Mouse (Mus musculus) E14TG2a.4 (cell line): ENCODE measurements at regions not wholly inside any gene's neighbourhood (a gene's known extent, or its start where the extent isn't known, plus 50 kb on each side); places are given as distances from the start of the nearest gene placed in this dataset.

Experiments
- H3K27me3 ChIP-seq: 2 replicates; pipeline ENCODE4 v1.6.1; 2014; ENCODE audit warnings: low read length, control low read depth; ENCODE audit not compliant: insufficient read depth
- H3K36me3 ChIP-seq: 2 replicates; pipeline ENCODE4 v1.6.1; 2014; ENCODE audit warnings: low read length, control low read depth; ENCODE audit not compliant: insufficient read depth
- H3K4me1 ChIP-seq: replicated peaks from 2 replicates; pipeline ENCODE4 v1.6.1; 2014; ENCODE audit warnings: low read depth, low read length, control low read depth
- H3K4me3 ChIP-seq: replicated peaks from 2 replicates; pipeline ENCODE4 v1.5.1; 2014; ENCODE audit warnings: mild to moderate bottlenecking, low read length
- H3K9me3 ChIP-seq: 2 replicates; pipeline ENCODE4 v1.6.1; 2014; ENCODE audit warnings: low read length, control low read depth
- CTCF ChIP-seq: conservative IDR thresholded peaks from 2 replicates; pipeline ENCODE4 v1.5.1; 2014; ENCODE audit warnings: low read length
- NANOG ChIP-seq: IDR thresholded peaks from 2 replicates; pipeline ENCODE4 v1.6.1; 2014; ENCODE audit warnings: borderline replicate concordance, low read length, mixed read lengths
- POU5F1 ChIP-seq: IDR thresholded peaks from 2 replicates; pipeline ENCODE4 v1.6.1; 2014; ENCODE audit warnings: low read length, borderline replicate concordance

DNA sequence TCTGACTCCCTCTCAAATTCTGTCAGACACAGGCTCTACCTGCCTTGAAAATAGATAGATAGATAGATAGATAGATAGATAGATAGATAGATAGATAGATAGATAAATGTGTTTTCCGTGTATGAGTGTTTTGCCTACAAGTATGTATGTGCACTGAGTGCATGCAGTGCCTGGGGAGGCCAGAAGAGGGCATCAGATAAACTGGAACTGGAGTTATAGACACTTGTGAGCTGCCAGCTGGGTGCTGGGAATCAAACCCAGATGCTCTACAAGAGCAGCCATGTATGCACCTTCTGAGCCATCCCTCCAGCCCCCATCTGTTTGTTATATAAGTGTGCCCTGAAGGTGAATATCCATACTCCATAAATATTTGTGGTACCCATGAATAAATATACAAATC is 236.4 kb upstream of the Hes1 start:
- Histone ChIP-seq H3K9me3 (peaks cover 5% of the 10 kb centered on the region; the same call in 1 of the 2 replicates), H3K4me3 (no peak overlapping the region), H3K4me1 (peaks cover 17% of the 10 kb centered on the region), H3K27me3 (0 out of 2 replicates have a peak, but pooled peaks cover 2% of the 10 kb centered on the region), H3K36me3 (no peaks in the 10 kb centered on the region)
- TF ChIP-seq NANOG (no peak), CTCF (peak; percentile 26; the same call in 1 of the 2 replicates), POU5F1 (no peak)

DNA sequence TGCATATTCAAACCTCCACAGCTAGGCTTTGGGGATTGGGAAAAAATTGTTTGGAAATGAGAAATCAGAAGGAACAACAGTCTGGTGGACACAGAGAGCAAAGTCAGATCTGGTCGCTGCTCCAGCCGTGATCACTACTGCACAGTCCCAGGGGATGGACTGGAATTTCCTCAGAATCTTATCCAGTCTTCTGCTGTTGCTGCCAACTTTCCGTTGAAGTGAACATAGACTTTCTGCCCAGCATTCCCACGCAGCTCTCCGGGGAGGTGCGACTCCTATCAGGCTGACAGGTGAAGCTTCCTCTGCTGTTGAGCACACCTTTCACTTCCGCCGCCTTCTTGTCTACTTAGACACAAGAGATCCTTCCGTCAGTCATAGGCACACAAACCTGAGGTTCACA is 234.7 kb upstream of the Hes1 start:
- peaks cover under 1% of the 10 kb centered on the region; the same call in 1 of the 2 replicates for H3K4me1 ChIP-seq
- 0 out of 2 replicates have a peak, but pooled peaks cover 2% of the 10 kb centered on the region for H3K27me3 ChIP-seq
- H3K9me3 ChIP-seq, result peaks cover 5% of the 10 kb centered on the region; the same call in 1 of the 2 replicates
- TF ChIP-seq CTCF, result no peak
- TF ChIP-seq POU5F1, result no peak
- TF ChIP-seq NANOG, result no peak
- no peaks in the 10 kb centered on the region for H3K36me3 ChIP-seq
- H3K4me3 ChIP-seq, result no peak overlapping the region

GRCm38 (mm10) chr16:29830101-29830500 is 234.1 kb upstream of the Hes1 start:
- H3K27me3 ChIP-seq, result 0 out of 2 replicates have a peak, but pooled peaks cover 2% of the 10 kb centered on the region
- H3K9me3 ChIP-seq, result peaks cover 5% of the 10 kb centered on the region; the same call in 1 of the 2 replicates
- H3K4me3 ChIP-seq, result no peak overlapping the region
- H3K36me3 ChIP-seq, result no peaks in the 10 kb centered on the region
- H3K4me1 ChIP-seq, result no peaks in the 10 kb centered on the region
- no peak for TF ChIP-seq NANOG
- TF ChIP-seq POU5F1, result no peak
- no peak for TF ChIP-seq CTCF

GRCm38 (mm10) chr16:29833298-29833697 is 230.9 kb upstream of the Hes1 start:
- Histone ChIP-seq H3K4me1 (peaks cover 12% of the 10 kb centered on the region), H3K4me3 (no peak overlapping the region), H3K27me3 (peaks cover 14% of the 10 kb centered on the region), H3K9me3 (no peaks in the 10 kb centered on the region), H3K36me3 (no peaks in the 10 kb centered on the region)
- TF ChIP-seq CTCF (no peak), POU5F1 (no peak), NANOG (no peak)

DNA sequence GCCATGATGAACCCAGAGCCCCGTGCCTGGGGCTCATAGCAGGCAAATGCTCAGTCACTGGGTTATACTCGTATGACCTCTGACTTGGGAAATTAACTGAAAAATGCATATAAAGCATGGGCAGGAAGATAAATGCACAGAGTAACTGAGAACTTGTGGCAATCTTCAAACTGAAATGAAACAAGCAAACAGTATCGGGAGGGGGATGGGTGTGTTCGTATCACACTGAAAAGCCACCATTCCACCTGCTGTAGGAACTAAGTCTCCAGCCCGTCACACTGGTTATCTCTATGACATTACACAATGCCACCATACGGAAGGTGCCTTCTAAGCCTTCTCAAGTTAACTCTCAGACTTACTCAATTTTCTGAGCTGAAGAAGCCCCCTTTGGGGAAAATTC is 230.3 kb upstream of the Hes1 start:
- H3K4me1 ChIP-seq, result peaks cover 16% of the 10 kb centered on the region
- no peaks in the 10 kb centered on the region for H3K36me3 ChIP-seq
- peaks cover 18% of the 10 kb centered on the region for H3K27me3 ChIP-seq
- H3K9me3 ChIP-seq, result no peaks in the 10 kb centered on the region
- no peak overlapping the region for H3K4me3 ChIP-seq
- TF ChIP-seq POU5F1, result no peak
- no peak for TF ChIP-seq CTCF
- TF ChIP-seq NANOG, result no peak

- Histone ChIP-seq H3K27me3 (peaks cover 26% of the 10 kb centered on the region), H3K9me3 (no peaks in the 10 kb centered on the region), H3K36me3 (no peaks in the 10 kb centered on the region), H3K4me1 (peaks cover 24% of the 10 kb centered on the region), H3K4me3 (no peak overlapping the region)
- no peak for TF ChIP-seq NANOG
- no peak for TF ChIP-seq CTCF
- TF ChIP-seq POU5F1, result no peak
These were observed 229.5 kb upstream of the Hes1 start for GRCm38 (mm10) chr16:29834669-29835068.

GRCm38 (mm10) chr16:29837025-29837629 is 227.1 kb upstream of the Hes1 start:
- Histone ChIP-seq H3K27me3 (peaks cover 48% of the 10 kb centered on the region), H3K36me3 (no peaks in the 10 kb centered on the region), H3K9me3 (no peaks in the 10 kb centered on the region), H3K4me3 (no peak overlapping the region), H3K4me1 (peaks cover 24% of the 10 kb centered on the region)
- TF ChIP-seq NANOG (no peak), POU5F1 (no peak), CTCF (no peak)

DNA sequence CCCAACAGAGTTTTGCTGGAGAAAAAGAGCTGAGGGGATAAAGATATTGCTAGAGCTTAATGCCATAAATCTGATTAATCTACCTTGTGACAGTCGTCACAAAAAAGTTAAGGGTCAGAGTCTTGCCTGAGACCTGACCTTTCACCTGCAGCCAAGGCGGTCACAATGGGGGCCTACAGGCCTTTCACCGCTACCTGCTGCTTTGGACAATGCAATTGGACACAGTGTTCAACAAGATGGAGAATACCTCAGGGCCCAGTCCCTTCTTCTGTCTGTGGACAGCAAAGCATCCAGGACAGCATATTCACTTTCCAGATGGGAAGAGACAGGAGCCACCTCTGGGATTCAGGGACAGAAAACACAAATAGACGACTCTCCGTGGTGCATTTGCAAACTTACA is 226.3 kb upstream of the Hes1 start:
- Histone ChIP-seq H3K4me1 (peaks cover 24% of the 10 kb centered on the region), H3K4me3 (no peak overlapping the region), H3K36me3 (no peaks in the 10 kb centered on the region), H3K27me3 (peaks cover 55% of the 10 kb centered on the region), H3K9me3 (no peaks in the 10 kb centered on the region)
- TF ChIP-seq NANOG (no peak), POU5F1 (no peak)

GRCm38 (mm10) chr16:29838981-29839661 is 225.1 kb upstream of the Hes1 start:
- peak overlapping the region; percentile 64 for H3K4me3 ChIP-seq
- H3K4me1 ChIP-seq, result peaks cover 24% of the 10 kb centered on the region
- peaks cover 68% of the 10 kb centered on the region for H3K27me3 ChIP-seq
- no peaks in the 10 kb centered on the region for H3K36me3 ChIP-seq
- TF ChIP-seq NANOG (no peak), CTCF (0 out of 2 replicates have a peak, but pooled peaks have one; percentile 1)
- no peaks in the 10 kb centered on the region for H3K9me3 ChIP-seq
